Mouse (Mus musculus): ENCODE results near the gene Clip3. TPM values are rescaled to one million over a fixed set of nuclear protein-coding genes. Genes with fewer than 3 reads are reported as not detected.

The Clip3 gene
- polyA plus RNA-seq, 1 experiment = 52.2 TPM

DNA sequence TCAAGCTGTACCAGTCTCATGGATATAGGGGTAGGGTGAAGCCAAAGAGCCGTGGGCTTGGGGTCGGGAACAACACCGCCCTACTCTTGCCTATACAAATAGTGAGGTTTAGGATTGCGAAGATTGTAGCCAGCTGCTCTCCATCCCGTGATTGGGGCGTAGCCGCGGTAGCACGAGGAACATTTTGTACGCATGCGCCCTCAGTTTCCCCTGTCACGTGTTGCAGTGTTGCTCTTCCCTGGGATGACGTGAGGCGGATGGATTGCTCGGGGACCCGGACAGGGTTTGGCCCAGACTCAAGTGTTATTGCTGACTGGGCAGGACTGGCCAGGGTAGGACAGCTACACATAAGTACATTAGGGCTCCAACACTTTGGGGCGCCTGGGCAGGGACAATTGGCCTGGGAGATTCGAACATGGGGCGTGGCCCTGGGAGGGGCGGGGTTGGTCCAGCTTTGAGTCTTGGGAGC is 10.8 kb upstream of the Clip3 start:
- Histone ChIP-seq H3K4me1 (ENCODE audit: control insufficient read depth, insufficient read depth, low read length) (peaks cover 2% of the 10 kb centered on the region), H3K9ac (ENCODE audit: low read depth, poor library complexity, severe bottlenecking) (peak overlapping the region; percentile 81), H3K27ac (ENCODE audit: insufficient read depth, low read length) (peak overlapping the region; percentile 97), H3K27me3 (ENCODE audit: control insufficient read depth, insufficient read depth, low read length, poor library complexity, severe bottlenecking) (no peaks in the 10 kb centered on the region), H3K36me3 (ENCODE audit: control insufficient read depth, insufficient read depth, low read length, poor library complexity, severe bottlenecking) (no peaks in the 10 kb centered on the region), H3K9me3 (replicated peaks; ENCODE audit: control insufficient read depth, insufficient read depth, low read length, poor library complexity, severe bottlenecking) (no peaks in the 10 kb centered on the region), H3K4me3 (ENCODE audit: low read depth, low read length) (peak overlapping the region; percentile 73)
- TF ChIP-seq POLR2A (IDR thresholded peaks at IDR 0.05; ENCODE audit: insufficient read depth, low read length) (no peak), CTCF (IDR thresholded peaks at IDR 0.05; ENCODE audit: low read depth, low read length) (no peak), EP300 (IDR thresholded peaks at IDR 0.05; ENCODE audit: insufficient read depth, low read depth, low read length) (peak; percentile 65; the same call in 1 of the 2 replicates)

DNA sequence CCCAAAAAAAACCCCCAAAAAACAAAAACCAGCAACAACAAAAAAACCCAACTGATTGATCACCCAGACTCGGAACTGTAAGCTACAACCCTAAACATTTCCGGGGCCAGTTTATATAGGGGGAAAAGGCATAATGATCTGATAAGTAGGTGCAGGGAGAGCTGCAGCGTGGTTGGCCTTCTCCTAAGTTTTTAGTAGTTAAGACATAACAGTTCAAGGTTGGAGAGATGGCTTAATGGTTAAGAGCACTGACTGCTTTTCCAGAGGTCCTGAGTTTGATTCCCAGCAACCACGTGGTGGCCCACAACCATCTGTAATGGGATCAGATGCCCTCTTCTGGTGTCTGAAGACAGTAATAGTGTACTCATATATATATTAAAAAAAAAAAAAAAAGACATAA is 10.0 kb upstream of the Clip3 start:
- Histone ChIP-seq H3K27me3 (ENCODE audit: control insufficient read depth, insufficient read depth, low read length, poor library complexity, severe bottlenecking) (no peaks in the 10 kb centered on the region), H3K9me3 (replicated peaks; ENCODE audit: control insufficient read depth, insufficient read depth, low read length, poor library complexity, severe bottlenecking) (no peaks in the 10 kb centered on the region), H3K4me3 (ENCODE audit: low read depth, low read length) (no peak overlapping the region), H3K9ac (ENCODE audit: low read depth, poor library complexity, severe bottlenecking) (peak overlapping the region; percentile 81), H3K36me3 (ENCODE audit: control insufficient read depth, insufficient read depth, low read length, poor library complexity, severe bottlenecking) (no peaks in the 10 kb centered on the region), H3K27ac (ENCODE audit: insufficient read depth, low read length) (peak overlapping the region; percentile 97), H3K4me1 (ENCODE audit: control insufficient read depth, insufficient read depth, low read length) (peaks cover 2% of the 10 kb centered on the region)
- TF ChIP-seq CTCF (IDR thresholded peaks at IDR 0.05; ENCODE audit: low read depth, low read length) (no peak), EP300 (IDR thresholded peaks at IDR 0.05; ENCODE audit: insufficient read depth, low read depth, low read length) (no peak), POLR2A (IDR thresholded peaks at IDR 0.05; ENCODE audit: insufficient read depth, low read length) (no peak)

DNA sequence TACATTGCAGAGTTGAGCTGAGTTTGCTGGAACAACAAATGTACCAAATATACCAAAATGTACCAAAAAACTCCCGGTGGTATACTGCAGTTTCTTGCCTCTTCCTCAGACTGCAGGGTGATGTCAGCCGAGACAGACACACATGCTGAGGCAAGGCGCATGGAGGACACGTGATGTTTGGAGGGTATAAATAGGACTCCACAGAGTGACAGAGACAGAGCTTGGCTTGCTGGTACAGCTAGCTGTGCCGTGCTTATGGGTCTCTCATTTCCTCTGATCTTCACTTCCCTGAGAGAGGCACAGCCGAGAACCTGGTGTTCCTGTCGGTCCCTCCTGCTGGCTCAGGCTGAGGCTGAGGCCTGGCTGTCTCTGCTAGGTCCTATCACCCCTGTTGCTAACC is 8.8 kb upstream of the Clip3 start:
- no peaks in the 10 kb centered on the region for H3K36me3 ChIP-seq (ENCODE audit: control insufficient read depth, insufficient read depth, low read length, poor library complexity, severe bottlenecking)
- H3K4me3 ChIP-seq (ENCODE audit: low read depth, low read length) = no peak overlapping the region
- H3K9me3 ChIP-seq (replicated peaks; ENCODE audit: control insufficient read depth, insufficient read depth, low read length, poor library complexity, severe bottlenecking) = no peaks in the 10 kb centered on the region
- H3K4me1 ChIP-seq (ENCODE audit: control insufficient read depth, insufficient read depth, low read length) = peaks cover 2% of the 10 kb centered on the region
- H3K9ac ChIP-seq (ENCODE audit: low read depth, poor library complexity, severe bottlenecking) = no peak overlapping the region
- TF ChIP-seq POLR2A (IDR thresholded peaks at IDR 0.05; ENCODE audit: insufficient read depth, low read length) (no peak), EP300 (IDR thresholded peaks at IDR 0.05; ENCODE audit: insufficient read depth, low read depth, low read length) (no peak), CTCF (IDR thresholded peaks at IDR 0.05; ENCODE audit: low read depth, low read length) (no peak)
- H3K27me3 ChIP-seq (ENCODE audit: control insufficient read depth, insufficient read depth, low read length, poor library complexity, severe bottlenecking) = no peaks in the 10 kb centered on the region
- no peak overlapping the region for H3K27ac ChIP-seq (ENCODE audit: insufficient read depth, low read length)

DNA sequence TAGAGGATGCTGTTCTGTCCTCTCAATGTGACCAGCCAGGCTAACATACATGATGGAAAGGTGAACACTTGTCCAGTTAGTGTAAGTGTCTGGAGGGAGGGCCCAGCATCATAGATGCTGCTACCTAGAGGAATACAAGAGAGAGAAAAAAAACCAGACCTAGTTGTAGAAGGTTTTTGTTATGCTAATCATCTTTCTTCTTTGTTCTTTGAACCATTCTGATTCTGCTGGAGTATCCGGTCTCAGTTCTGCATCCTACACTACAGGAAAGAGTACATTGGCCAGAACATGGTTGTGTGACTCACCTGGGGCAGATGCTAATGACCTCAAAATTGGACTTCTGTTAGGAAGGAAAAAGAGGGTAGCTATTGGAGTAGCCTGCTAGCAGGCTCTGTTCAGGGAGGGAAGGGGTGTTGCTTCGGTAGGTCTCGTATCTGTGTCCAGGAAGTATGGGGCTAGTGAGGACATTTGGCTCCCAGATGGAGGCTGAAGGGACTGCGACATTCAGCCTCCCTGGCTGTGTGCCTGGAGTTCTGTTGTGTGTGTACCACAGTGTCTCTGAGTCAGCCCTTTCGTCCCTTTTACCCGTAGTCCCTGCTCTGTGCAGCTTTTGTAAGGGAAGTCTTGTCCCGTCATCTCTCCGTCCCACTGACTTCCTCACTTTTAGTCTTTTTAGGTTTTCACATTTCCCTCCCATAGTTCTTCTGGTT is 4.7 kb upstream of the Clip3 start:
- Histone ChIP-seq H3K27me3 (ENCODE audit: control insufficient read depth, insufficient read depth, low read length, poor library complexity, severe bottlenecking) (no peaks in the 10 kb centered on the region), H3K9me3 (replicated peaks; ENCODE audit: control insufficient read depth, insufficient read depth, low read length, poor library complexity, severe bottlenecking) (no peaks in the 10 kb centered on the region), H3K9ac (ENCODE audit: low read depth, poor library complexity, severe bottlenecking) (no peak overlapping the region), H3K36me3 (ENCODE audit: control insufficient read depth, insufficient read depth, low read length, poor library complexity, severe bottlenecking) (no peaks in the 10 kb centered on the region), H3K4me3 (ENCODE audit: low read depth, low read length) (no peak overlapping the region), H3K27ac (ENCODE audit: insufficient read depth, low read length) (no peak overlapping the region), H3K4me1 (ENCODE audit: control insufficient read depth, insufficient read depth, low read length) (peaks cover 2% of the 10 kb centered on the region)
- no peak for TF ChIP-seq POLR2A (IDR thresholded peaks at IDR 0.05; ENCODE audit: insufficient read depth, low read length)
- no peak for TF ChIP-seq EP300 (IDR thresholded peaks at IDR 0.05; ENCODE audit: insufficient read depth, low read depth, low read length)

DNA sequence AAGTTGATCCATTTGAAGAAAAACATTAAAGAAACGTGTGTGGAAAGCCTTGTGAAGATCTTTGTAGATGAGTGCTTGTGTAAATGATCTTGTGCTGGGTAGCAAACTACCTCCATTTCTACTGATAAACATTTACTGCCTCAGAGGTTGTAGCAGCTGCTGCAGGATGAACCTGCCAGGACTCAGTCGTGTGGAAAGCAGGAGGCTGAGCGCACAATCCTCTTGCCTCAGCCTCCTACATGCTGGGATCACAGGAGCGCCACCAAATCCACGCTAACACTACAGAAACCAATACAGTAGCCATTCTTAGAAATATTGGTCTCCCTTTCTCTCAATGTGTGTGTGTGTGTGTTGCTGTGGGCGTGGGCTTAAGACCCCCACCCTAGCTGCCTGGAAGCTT is 3.5 kb upstream of the Clip3 start:
- Histone ChIP-seq H3K27me3 (ENCODE audit: control insufficient read depth, insufficient read depth, low read length, poor library complexity, severe bottlenecking) (no peaks in the 10 kb centered on the region), H3K4me3 (ENCODE audit: low read depth, low read length) (no peak overlapping the region), H3K4me1 (ENCODE audit: control insufficient read depth, insufficient read depth, low read length) (no peaks in the 10 kb centered on the region), H3K36me3 (ENCODE audit: control insufficient read depth, insufficient read depth, low read length, poor library complexity, severe bottlenecking) (no peaks in the 10 kb centered on the region), H3K9me3 (replicated peaks; ENCODE audit: control insufficient read depth, insufficient read depth, low read length, poor library complexity, severe bottlenecking) (no peaks in the 10 kb centered on the region), H3K27ac (ENCODE audit: insufficient read depth, low read length) (no peak overlapping the region), H3K9ac (ENCODE audit: low read depth, poor library complexity, severe bottlenecking) (no peak overlapping the region)
- TF ChIP-seq POLR2A (IDR thresholded peaks at IDR 0.05; ENCODE audit: insufficient read depth, low read length) (no peak), EP300 (IDR thresholded peaks at IDR 0.05; ENCODE audit: insufficient read depth, low read depth, low read length) (no peak), CTCF (IDR thresholded peaks at IDR 0.05; ENCODE audit: low read depth, low read length) (no peak)

DNA sequence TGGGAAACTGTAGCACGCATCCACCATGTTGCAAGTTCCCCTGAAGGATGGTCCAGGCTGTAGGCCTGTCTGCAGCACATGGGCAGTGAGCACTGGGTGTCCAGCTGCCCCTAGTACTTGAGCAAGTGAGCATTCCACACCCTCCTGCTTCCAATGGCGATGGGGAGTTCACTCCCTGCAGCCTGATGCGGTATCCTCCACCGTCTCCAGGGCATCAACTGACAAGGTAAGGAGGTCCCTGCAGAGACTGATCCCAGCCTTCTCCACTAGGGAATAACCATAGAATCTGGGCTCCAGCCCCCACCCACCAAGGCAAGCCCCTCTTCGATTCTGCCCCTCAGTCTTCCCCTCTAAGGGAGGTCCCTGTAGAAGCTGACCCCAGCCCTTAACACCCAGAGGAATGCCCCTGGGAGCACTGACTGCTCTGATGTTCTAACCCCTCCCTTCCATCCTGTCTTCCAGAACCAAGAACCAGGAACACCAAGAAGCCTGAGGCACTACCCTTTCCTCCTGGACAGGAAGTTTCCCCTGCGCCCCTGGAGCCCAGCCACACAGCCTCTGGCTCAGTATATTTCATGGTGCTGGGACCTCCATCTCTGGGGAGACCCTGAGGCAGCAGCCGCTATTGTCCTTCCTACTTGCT is 2.3 kb upstream of the Clip3 start:
- H3K4me3 ChIP-seq (ENCODE audit: low read depth, low read length) = no peak overlapping the region
- TF ChIP-seq EP300 (IDR thresholded peaks at IDR 0.05; ENCODE audit: insufficient read depth, low read depth, low read length) (no peak), CTCF (IDR thresholded peaks at IDR 0.05; ENCODE audit: low read depth, low read length) (no peak), POLR2A (IDR thresholded peaks at IDR 0.05; ENCODE audit: insufficient read depth, low read length) (no peak)
- H3K36me3 ChIP-seq (ENCODE audit: control insufficient read depth, insufficient read depth, low read length, poor library complexity, severe bottlenecking) = no peaks in the 10 kb centered on the region
- H3K27ac ChIP-seq (ENCODE audit: insufficient read depth, low read length) = no peak overlapping the region
- H3K4me1 ChIP-seq (ENCODE audit: control insufficient read depth, insufficient read depth, low read length) = no peaks in the 10 kb centered on the region
- no peaks in the 10 kb centered on the region for H3K27me3 ChIP-seq (ENCODE audit: control insufficient read depth, insufficient read depth, low read length, poor library complexity, severe bottlenecking)
- H3K9ac ChIP-seq (ENCODE audit: low read depth, poor library complexity, severe bottlenecking) = no peak overlapping the region
- H3K9me3 ChIP-seq (replicated peaks; ENCODE audit: control insufficient read depth, insufficient read depth, low read length, poor library complexity, severe bottlenecking) = no peaks in the 10 kb centered on the region

Measured in ES-Bruce4 (cell line).